Mouse (Mus musculus) right cerebral cortex, postnatal 25 days (tissue): ENCODE data around the gene Rin2.

ENCODE experiments used
- DNase-seq: peaks from one replicate; pipeline ENCODE4 v3.0.0; 2022

Rin2 gene

DNA sequence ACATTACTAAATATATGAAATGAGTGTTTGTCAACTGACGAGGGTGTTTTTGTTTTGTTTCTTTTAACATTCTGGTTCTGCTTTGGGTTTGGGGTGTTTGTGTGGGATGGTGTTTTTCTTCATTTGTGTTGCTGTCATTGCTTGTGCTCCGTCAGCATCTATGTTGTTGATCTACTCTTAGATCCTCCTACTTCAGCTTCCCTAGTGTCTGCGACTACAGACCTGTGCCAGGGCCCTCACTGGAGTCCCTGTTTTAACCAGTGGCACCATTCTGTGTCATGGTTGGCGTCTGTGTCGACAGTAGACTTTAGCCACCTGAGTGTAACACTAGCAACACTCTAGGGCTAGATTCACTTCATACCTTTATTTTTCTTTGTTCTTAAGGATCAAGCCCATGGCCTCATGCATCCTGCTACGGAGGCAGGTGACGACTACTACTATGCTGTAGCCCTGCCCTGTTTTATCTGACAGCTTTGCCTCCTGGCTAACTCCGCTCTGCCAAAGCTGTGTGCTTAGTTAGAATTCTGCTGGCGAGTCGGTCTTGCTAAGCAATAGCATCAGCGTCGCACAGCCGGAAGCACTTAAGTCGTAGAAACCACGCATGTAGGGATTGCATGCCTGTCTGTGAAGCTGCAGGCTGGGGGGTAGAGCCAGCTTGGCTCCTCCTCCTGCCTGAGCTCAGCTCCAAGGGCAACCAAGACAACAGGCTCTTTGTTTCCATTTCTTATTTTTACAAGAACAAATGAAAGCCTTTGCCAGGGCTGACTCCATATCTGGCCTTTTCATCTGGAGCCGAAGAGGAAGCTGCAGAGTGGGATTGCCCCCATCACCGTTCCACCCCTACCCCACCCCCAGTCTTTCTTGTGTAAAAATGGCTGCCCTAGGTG, 157.2 kb downstream of the Rin2 start:
- peak; percentile 29 for DNase-seq

DNA sequence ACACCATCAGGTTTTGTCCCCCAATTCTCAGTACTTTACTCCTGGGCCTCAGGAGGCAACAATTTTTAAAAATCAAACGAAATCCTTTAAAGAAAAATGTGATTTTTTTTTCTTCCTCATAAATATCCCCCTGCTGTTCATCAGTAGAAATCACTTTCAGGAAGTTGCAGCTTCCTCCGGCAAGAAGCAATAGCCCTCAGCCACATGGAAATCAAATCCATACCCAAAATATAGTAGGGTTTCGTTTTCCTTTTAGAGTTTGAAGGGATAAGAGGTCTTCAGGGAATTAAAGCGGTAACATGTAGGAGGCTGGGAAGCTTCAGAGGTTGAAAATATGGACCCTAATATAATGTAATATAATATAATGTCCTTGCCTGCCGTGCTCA, 157.8 kb downstream of the Rin2 start:
- no peak for DNase-seq

DNA sequence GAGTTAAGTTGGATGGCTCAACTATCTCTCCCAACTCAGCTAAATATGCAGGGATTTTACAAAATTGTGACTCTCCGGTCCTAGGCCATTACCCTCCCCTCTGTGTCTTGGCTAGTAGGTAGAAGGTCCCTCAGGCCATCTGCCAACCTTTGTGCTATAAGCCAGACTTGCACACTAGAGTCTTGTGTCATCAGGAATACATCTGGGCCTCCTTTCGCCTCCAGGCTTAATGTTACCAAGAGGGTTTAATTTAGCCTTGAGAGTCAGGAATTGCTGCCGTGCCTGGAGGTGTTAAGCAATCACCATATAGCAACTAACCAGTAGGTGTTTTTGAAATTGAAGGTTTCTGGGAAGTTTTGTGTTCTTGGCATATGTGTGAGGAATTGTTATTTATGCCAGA, 158.3 kb downstream of the Rin2 start:
- DNase-seq: no peak

DNA sequence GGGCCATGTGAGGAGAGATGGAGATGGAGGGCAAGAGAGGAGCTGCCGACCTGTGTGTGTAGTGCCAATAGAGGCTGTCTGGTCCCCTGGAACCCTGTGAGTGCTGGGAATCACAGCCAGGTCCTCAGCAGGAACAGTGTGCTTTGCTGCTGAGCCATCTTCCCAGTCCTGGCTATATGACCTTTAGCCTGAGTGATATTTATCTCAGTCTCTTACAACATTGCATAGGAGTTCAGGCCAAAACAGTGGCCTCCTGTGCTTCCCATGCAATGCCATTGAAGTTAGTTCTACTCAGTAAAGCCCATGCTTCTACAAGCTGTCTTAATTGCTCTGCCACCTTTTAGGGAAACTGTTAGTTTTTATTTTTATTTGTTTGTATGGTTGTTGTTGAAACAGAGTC, 160.9 kb downstream of the Rin2 start:
- no peak for DNase-seq

DNA sequence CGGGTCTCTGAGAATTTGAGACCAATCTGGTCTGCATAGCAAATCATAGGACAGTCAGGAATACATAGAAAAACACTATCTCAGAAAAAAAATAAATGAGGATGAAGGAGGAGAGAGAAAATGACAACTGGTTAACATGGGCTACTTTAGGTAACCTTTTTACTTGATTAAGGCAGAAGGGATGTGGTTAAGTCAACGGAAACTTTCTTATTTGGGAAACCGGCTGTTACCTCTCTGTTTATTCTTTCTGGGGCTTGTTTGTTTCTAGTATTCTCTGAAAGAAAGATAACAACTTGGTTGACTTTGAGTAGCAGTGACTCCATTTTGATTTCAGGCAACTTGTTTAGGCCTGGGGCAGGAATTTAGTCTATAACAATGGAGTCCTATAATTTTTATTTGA, 163.7 kb downstream of the Rin2 start:
- DNase-seq: no peak

DNA sequence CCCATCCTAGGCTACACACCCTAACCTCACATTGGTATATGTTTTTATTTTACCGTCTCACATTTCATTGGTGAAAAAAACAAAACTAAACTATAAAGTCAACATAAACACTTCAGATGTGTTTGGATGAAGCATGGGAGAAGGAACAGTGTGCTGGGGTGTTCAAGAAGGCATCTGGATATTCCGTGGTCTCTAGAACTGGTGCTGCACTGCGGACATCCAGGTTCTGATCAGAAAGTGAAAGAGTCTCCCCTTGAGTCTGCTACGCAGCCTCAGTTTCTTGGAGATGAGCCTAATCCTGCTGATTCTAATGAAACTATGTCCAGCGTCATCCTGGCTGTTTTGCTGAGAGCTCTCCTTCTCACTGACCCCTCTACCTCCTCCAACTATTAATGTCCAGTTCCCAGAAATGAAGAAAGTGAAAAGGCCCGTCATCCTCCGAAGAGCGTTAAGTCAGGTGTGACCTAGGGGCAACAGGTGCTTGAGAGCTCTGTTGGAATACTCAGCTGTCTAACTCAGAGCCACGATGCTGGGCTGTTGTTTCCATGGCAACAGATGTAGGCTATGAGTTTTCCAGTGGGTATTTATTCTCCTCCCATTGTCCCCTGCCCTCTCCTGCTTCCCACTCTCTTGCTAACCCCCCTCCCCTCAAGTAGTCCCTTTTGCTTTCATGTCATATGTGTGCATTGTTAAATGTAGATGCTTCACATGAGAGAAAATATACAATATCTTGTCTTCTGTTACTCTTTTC, 164.7 kb downstream of the Rin2 start:
- DNase-seq: no peak

DNA sequence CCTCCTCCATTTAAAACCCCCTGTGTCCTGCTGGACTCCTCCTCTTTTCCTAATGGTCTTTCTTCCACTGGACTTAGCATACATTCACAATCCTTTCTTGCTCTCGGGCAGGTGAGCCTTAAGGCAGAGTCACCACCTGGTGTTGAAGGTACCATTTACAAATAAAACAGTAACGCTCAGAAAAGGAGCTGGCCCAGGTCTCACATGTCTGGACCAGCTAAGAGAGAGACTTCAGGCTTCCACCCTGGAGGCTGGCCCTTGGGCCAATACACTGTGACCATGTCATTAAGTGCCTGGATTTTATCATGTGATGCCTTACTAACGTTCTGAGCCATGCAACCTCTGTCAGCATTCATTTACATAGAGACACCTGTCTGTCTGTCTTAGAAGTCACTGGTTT, 165.3 kb downstream of the Rin2 start:
- no peak for DNase-seq

DNA sequence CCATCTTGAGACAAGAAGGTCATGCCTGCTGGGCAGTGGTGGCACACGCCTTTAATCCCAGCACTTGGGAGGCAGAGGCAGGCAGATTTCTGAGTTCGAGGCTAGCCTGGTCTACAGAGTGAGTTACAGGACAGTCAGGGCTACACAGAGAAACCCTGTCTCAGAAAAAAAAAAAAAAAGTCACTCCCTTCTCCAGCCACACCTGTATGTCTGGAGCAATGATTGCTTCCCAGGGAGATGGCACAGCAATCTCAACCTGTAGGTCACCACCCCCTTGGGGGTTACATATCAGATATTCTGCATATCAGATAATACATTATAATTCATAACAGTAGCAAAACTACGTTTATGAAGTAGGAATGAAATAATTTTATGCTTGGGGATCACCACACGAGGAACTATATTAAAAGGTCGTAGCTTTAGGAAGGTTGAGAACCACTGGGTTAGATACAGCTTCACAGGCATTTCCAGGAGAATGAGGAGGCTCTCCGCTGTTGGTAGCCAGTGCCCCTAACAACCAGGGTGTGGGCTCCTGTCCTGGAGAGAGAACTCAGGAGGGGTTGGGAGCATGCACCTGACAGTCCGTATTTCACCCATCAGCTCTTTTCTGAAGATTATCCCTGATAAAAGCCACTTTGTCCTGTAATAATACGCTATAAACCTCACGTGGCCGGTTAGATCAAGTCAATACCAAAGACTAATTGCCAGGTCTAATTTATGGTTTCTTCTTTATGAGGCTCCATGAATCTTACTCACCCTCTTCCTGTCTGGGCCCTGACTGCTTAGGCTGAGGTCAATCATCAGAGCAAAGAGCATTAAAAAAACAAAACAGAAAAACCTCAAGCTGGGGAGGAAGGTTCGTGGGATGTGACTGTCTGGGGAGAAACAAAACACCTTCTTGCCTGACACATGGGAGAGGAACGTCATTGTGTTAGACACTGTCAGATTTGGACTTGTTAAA, 166.2 kb downstream of the Rin2 start:
- no peak for DNase-seq

DNA sequence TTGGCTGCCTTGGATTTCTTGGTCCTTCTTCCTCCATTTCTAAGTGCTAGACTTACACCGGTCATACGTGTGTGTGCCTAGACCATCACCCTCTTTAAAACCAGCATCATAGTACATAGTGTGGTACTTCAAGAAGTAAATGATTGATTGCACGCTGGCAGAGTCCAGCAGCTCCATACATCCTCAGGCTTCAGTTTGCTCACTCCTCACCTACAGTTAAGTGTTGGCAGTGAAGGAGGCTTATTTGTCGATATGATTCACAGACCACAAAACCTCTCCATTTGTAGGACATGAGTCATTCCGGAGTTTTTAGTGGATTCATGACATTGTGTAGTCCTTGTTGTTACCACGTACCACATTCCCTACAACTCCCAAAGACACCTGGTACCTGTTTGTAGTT, 168.3 kb downstream of the Rin2 start:
- no peak for DNase-seq

DNA sequence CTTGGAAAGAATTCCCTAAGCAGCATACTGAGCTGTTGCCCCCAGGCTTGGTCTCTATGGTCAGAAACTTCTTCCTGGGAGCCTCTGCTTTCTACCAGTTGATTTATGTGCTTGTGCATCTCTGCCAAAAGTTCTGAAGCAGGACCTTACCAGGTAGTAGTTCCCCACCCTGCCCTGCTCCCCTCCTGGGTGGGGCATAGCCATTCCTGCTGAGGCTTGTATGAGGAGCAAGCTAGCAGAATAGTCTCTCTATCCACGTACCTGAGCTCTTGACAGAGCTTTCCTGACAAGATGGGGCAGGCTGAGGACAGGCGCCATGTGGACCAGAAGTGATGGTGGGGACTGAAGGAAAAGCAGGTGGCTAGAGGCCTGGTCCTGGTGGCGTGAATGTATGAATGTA, 171.6 kb downstream of the Rin2 start:
- DNase-seq: no peak

DNA sequence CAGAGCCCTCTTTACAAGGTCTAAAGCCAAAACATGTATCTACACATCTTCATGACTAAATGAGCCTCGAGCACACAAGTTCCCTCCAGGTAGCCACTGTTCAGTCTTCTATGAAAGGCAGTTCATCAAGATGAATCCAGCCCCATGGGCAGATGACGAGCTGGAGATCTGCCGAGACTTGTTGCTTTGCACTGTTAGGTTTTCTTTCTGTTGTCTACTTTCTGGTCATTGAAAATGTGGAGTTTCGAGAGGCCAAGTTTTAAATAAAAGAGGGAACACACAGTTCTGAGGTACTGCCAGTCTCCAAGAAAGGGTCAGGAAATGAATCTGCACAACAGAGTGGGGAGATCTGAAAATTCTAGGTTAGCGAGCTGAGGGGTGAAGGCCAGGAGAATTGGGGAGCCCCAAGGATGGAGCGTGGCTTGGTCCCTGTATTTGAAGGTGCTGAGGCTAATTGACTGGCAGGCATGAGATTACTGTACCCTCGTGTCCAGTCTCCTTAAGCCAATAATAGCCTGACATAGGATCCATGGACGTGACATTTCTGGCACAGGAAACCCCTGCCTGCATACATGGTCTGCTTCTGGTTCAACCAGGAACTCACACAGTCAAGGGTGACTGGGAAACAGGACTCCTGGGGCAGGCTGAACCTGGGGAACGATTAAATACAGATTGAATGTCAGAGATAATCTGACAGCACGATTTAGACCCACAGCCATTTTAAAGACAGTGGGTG, 174.3 kb downstream of the Rin2 start:
- no peak for DNase-seq

DNA sequence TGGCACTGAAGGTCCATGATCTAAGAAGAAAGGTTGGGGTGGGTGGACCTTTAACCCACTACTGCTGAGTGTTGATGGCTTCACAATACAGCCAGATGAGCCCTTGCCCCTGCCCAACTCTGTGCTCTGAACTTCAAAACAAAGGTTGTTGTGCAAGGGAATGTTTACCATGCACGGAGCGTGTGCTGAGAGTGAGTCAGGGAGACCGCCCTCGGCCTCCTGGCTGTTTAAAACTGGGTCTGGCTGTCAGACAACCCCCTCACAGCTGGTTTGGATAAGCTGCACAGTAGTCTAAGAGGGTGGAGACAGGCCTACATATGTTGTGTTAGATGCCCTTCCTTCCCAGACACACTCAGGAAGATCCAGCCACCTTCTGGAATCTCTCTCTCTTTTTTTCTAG, 175.8 kb downstream of the Rin2 start:
- DNase-seq: peak; percentile 47

DNA sequence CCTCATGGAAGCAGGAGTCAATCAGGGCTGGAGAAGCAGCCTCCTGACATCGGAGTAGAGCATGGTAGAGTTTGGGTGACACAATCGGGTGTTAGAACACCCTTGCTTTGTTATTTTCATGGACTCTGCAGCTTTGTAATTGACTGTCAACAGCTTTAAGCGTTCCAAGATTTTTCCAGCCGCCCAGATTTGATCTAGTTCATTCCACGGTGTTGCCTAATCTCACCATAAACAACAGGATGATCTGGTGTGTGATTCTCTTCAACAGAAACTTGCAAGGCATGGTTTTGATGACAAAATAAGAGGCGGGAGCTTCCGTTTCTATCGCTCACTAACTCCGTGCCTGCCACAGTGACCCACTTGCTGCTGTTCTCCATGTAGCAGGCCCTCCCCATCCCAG, 180.8 kb downstream of the Rin2 start:
- no peak for DNase-seq

DNA sequence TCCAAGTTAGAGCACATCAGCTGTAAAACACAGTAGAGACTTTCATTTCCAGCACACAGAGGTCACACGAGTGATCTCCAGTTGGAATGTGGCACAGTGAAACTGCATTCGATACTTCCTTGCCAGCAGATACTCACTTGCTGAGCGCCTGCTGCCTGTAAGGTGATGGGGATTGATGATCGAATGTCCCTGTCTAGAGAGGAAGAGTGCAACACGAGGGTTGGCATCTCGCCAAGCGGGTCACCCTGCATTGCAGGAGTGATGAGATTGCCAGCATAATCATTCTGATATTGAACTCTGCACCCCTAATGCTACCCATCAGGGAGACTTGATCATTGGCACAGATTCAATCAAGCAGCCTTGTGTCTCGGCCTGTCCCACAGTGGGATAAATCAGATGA, 182.8 kb downstream of the Rin2 start:
- DNase-seq: no peak

DNA sequence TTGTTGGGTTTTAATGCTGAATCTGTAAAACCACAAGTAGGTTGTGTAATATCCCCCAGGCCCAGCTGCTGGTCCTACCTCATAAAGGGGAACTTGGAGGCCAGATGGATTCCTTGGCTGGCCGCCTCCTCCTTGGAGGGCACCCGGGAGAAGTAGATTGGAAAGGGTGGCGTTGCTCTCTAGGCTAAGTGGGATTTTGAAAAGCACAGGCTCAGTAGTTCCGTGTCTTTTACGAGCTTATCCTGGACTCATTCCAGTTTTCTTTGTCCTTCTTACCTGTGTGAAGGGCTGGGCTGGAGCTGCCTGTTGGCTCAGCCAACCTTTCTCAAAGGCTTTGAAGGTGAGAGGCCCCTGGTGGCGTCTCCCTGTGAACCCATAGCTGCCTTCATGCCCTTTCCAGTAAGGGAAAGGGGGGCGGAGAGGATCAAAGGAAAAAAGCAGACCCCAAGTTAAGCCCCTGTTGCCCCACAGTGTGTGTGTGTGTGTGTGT, 184.5 kb downstream of the Rin2 start:
- peak; percentile 48 for DNase-seq

DNA sequence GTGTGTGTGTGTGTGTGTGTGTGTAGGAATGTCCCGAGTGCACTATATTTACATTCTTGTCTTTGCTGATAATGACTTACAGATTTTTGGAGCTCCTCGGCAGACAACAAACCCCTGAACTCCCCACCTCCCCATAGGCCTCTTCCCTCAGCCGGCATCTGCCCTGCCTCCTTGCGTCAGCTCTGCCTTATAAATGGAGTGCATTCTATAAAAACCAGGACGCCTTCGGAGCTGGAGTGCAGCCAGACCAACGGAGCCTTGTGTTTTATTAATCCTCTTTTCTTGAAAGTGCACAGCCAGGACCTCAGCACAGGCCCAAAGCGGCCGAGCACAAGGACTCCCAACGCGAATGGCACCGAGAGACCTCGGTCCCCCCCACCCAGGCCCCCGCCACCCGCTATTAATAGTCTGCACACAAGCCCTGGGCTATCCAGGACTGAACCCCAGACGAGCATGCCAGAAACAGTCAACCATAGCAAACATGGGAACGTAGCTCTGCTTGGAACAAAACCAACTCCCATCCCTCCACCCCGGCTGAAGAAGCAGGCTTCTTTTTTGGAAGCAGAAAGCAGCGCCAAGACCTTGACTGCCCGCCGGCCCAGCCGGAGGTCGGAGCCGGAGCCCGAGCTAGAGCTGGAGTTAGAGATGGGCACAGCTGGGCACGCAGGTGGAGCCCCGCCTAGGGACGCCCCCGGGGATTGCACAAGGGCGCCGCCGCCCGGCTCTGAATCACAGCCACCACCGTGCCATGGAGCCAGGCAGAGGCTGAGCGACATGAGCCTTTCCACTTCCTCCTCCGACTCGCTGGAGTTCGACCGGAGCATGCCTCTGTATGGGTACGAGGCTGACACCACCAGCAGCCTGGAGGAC, 185.2 kb downstream of the Rin2 start:
- DNase-seq: peak; percentile 89

DNA sequence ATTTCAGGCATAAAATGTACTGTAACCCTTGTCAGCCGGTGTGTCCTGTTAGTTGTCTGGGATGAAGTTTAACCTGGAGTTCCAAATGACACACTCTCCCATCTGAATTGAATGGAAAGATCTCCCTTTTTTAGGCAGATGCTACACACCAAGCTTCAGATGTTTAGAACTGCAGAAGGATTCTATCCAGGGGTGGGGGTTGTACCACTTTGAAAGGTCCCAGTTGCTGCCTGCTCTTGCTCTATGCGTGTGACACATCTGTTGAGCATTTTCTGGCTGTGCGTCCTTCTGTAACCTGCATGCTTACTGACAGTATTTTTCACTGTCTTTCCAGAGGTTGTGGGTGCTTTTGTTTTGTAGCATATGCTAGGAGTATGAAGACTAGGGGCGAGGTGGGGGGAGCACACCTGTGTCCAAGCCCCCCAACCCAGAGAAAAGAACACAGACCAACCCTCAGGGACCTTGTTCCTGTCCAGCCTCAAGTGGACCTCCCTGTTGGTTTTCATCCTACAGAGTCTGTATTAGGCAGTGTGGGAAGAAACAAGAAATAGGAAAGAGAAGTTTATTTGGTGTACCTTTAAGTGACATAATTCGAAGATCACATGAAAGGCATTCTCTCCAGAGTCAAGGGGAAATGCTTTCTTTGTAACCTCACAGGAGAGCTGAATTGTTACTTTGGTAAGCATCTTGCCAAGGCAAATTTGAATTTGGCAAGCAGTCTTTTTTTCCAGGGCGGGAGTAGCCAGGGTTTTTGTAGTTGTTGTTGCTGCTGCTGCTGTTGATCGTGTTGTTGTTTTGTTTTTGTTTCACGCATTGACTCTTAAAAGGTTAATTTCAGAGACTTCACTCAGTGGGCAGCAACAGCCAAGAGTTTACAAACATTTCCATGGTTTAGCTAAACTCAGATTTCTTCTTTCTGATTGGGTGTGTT, 186.4 kb downstream of the Rin2 start:
- no peak for DNase-seq

DNA sequence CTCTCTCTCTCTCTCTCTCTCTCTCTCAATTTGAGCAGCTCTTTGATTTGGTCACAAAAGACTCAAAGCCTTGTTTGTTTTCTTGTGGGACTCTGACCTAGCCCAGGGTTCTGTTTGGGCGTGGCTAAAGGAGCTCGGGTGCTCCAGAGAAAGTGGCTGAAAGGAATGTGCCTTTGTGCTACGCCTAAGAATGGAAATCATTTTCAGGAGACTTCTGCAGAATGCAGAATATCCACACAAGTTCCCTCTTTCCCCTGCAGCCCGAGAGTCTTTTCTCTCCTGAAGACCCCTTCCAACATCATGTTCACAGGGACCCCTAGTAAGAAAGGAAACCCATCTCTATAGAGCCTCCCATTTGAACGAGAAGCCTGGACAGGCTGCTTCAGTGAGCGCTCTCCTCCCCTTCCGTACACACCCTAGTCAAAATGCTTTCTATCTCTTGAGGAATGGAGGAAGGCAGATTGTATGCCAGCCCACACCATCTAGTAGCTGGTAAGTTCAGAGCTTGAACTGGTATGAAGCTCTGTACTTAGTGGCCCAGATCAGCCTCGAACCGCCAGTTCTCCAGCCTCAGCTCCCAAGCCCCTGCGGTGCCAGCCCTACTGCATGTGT, 187.3 kb downstream of the Rin2 start:
- no peak for DNase-seq

DNA sequence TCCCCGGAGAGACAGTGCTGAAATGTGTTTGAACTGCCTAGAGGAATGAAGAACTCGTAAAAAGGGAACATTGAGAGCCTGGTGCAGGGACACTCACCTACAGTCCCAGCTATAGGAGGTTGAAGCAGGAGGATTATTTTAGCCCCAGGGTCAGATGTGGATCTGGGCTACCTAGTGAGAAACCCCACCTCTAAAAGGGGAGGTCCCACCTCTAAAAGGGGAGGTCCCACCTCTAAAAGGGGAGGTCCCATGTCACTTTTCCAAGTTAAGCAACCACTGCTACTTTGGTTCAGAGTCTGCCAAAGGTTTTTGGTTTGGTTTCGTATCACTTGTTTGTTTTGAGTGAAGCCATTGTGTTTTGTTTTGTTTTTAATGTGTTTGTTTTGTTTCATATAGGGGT, 190.3 kb downstream of the Rin2 start:
- DNase-seq: no peak

DNA sequence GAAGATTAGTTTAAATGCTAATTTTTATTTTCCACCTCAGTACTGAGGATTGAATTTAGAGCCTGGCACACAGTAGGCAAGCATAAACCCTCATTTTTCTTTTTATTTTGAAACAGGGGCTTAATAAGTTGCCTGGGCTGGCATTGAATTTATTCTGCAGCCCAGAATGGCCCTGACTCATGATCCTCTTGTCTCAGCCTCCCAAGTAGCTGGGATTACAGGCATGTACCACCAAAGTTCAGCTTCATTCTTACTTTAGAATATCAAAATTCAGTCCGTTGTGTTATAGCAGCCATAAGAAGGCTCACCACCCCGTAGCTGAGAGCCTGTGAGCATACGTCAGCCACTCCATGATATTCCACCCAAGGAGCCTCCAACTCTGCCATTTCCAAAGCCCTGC, 191.2 kb downstream of the Rin2 start:
- no peak for DNase-seq
